Mouse (Mus musculus) cerebellum, adult 2 months (tissue): ENCODE results near the gene March9.
A peak's percentile ranks its signal among the peaks of the same experiment; 100 is the strongest.

ENCODE experiments used
- CTCF ChIP-seq: fragments of 200-500 bp; IDR thresholded peaks from 2 replicates; pipeline ENCODE4 v1.5.1; 2011; ENCODE audit warnings: low read depth, mild to moderate bottlenecking, control low read depth, low read length, moderate library complexity, borderline replicate concordance; ENCODE audit not compliant: insufficient read depth
- POLR2A ChIP-seq: fragments of 200-500 bp; IDR thresholded peaks from 2 replicates; pipeline ENCODE4 v1.6.1; 2011; ENCODE audit warnings: low read length, control low read depth, borderline replicate concordance; ENCODE audit not compliant: insufficient read depth

- peak; percentile 55 for TF ChIP-seq CTCF
- no peak for TF ChIP-seq POLR2A
These were observed 23.9 kb upstream of the March9 start for GRCm38 (mm10) chr10:127083915-127084306.
